Mouse (Mus musculus): Measurements from ENCODE around the gene A930017K11Rik. TPM values are rescaled to one million over a fixed set of nuclear protein-coding genes. Genes with fewer than 3 reads are reported as not detected.

A930017K11Rik gene
- total and polyA plus RNA-seq, 3 experiments, result not detected

GRCm38 (mm10) chr17:25943221-25943620 is 9.1 kb downstream of the A930017K11Rik start:
- H3K36me3 ChIP-seq (ENCODE audit: control insufficient read depth in 1 of 2, insufficient read depth in 2 of 2, low read length in 2 of 2), result peaks cover 0 to 17% of the 10 kb centered on the region in 2 experiments; a peak in 3 of 4 replicates
- no peaks in the 10 kb centered on the region for H3K27me3 ChIP-seq (ENCODE audit: control insufficient read depth in 1 of 2, insufficient read depth in 2 of 2, low read length in 2 of 2)
- H3K4me3 ChIP-seq (ENCODE audit: control insufficient read depth in 1 of 2, insufficient read depth in 1 of 2, low read depth in 2 of 2, low read length in 2 of 2), result peak overlapping the region; percentile 0 to 78; a peak in 3 of 4 replicates
- H3K4me1 ChIP-seq (ENCODE audit: control insufficient read depth in 1 of 2, insufficient read depth in 2 of 2, low read length in 2 of 2), result peaks cover 10 to 30% of the 10 kb centered on the region in 2 experiments
- H3K9me3 ChIP-seq (replicated peaks; ENCODE audit: insufficient read depth, low read length), result no peaks in the 10 kb centered on the region
- TF ChIP-seq MYB (IDR thresholded peaks at IDR 0.05; ENCODE audit: low read depth, low read length), result no peak
- 0 out of 2 replicates have a peak, but pooled peaks have one; percentile 4 for TF ChIP-seq MAZ (IDR thresholded peaks at IDR 0.05; ENCODE audit: low read depth, low read length)
- TF ChIP-seq CTCF (IDR thresholded peaks at IDR 0.05 in 2 of 3, conservative IDR thresholded peaks at IDR 0.05 in 1 of 3; ENCODE audit: control insufficient read depth in 1 of 3, insufficient read depth in 1 of 3, low read depth in 2 of 3, low read length in 3 of 3, poor library complexity in 1 of 3, severe bottlenecking in 1 of 3), result peak in 2 of 3 experiments; percentile 7 to 17; a peak in 2 of 6 replicates
- peak overlapping the region; percentile 56 for H3K9ac ChIP-seq (ENCODE audit: control insufficient read depth, low read depth, low read length, poor library complexity, severe bottlenecking)
- DNase-seq (ENCODE audit: low read depth, low spot score), result no peak
- H3K79me2 ChIP-seq (ENCODE audit: control insufficient read depth, insufficient read depth, low read length, poor library complexity), result peaks cover 27% of the 10 kb centered on the region
- H3K27ac ChIP-seq (ENCODE audit: control insufficient read depth, low read depth, low read length), result peak overlapping the region; percentile 95

DNA sequence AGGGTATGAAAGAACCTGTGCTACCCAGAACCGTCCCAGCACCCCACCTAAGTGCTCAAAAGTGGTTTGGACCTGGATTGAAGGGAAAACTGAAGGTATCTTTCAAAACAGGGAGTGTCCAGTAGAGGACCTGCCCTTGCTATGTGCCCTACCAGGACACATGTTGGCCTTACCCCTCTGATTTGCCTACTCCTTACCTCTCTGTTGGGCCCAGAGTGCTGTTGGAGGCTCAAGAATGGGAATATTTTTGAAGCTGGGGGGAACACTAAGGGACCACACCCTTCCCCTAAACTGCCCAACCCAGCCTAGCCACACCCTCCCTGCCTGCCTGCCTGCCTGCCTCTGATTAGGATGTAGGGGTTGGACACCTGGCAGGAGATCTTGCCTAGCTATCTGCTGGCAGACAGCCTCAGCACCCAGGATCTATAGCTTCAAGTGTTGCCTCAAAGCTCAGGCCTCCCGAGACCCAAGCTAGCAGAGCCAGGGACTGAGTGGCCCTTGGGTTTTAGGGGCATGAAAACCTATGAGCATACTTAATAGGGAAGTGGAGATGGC is 9.7 kb downstream of the A930017K11Rik start:
- no peaks in the 10 kb centered on the region for H3K27me3 ChIP-seq (ENCODE audit: control insufficient read depth in 1 of 2, insufficient read depth in 2 of 2, low read length in 2 of 2)
- peak overlapping the region; percentile 95 for H3K27ac ChIP-seq (ENCODE audit: control insufficient read depth, low read depth, low read length)
- H3K9me3 ChIP-seq (replicated peaks; ENCODE audit: insufficient read depth, low read length), result no peaks in the 10 kb centered on the region
- H3K4me1 ChIP-seq (ENCODE audit: control insufficient read depth in 1 of 2, insufficient read depth in 2 of 2, low read length in 2 of 2), result peaks cover 10 to 30% of the 10 kb centered on the region in 2 experiments
- H3K4me3 ChIP-seq (ENCODE audit: control insufficient read depth in 1 of 2, insufficient read depth in 1 of 2, low read depth in 2 of 2, low read length in 2 of 2), result peak overlapping the region; percentile 63 to 78
- peak; percentile 93 for DNase-seq (ENCODE audit: low read depth, low spot score)
- H3K79me2 ChIP-seq (ENCODE audit: control insufficient read depth, insufficient read depth, low read length, poor library complexity), result peaks cover 27% of the 10 kb centered on the region
- TF ChIP-seq JUND (IDR thresholded peaks at IDR 0.05; ENCODE audit: low read depth, low read length), result no peak
- TF ChIP-seq ZMIZ1 (IDR thresholded peaks at IDR 0.05; ENCODE audit: low read depth, low read length), result peak; percentile 88
- peak; percentile 33; the same call in 1 of the 2 replicates for TF ChIP-seq MAX (IDR thresholded peaks at IDR 0.05; ENCODE audit: low read length)
- peak; percentile 57; the same call in 1 of the 2 replicates for TF ChIP-seq MEF2A (IDR thresholded peaks at IDR 0.05; ENCODE audit: extremely low read depth, insufficient replicate concordance, low read depth, low read length, poor library complexity, severe bottlenecking)
- peak; percentile 72 for TF ChIP-seq SIN3A (IDR thresholded peaks at IDR 0.05; ENCODE audit: low read length)
- peak; percentile 82 for TF ChIP-seq ETS1 (IDR thresholded peaks at IDR 0.05; ENCODE audit: low read depth, low read length)
- no peak for TF ChIP-seq USF1 (IDR thresholded peaks at IDR 0.05; ENCODE audit: low read depth, low read length)
- TF ChIP-seq GATA1 (IDR thresholded peaks at IDR 0.05; ENCODE audit: low read depth, low read length), result peak; percentile 85
- peak; percentile 90 to 98 for TF ChIP-seq EP300 (IDR thresholded peaks at IDR 0.05; ENCODE audit: low read depth in 1 of 2, low read length in 2 of 2)
- peak; percentile 99 for TF ChIP-seq TCF12 (IDR thresholded peaks at IDR 0.05; ENCODE audit: low read depth, low read length)
- TF ChIP-seq CHD1 (IDR thresholded peaks at IDR 0.05; ENCODE audit: low read depth, low read length), result peak; percentile 89; the same call in 1 of the 2 replicates
- peak; percentile 28 to 46; a peak in 1 of 4 replicates for TF ChIP-seq POLR2A (IDR thresholded peaks at IDR 0.05; ENCODE audit: control insufficient read depth in 1 of 2, insufficient read depth in 1 of 2, low read depth in 1 of 2, low read length in 2 of 2, poor library complexity in 1 of 2)
- TF ChIP-seq NELFE (IDR thresholded peaks at IDR 0.05; ENCODE audit: low read depth, low read length), result peak; percentile 53
- TF ChIP-seq MYB (IDR thresholded peaks at IDR 0.05; ENCODE audit: low read depth, low read length), result peak; percentile 50; the same call in 1 of the 2 replicates
- TF ChIP-seq TBP (IDR thresholded peaks at IDR 0.05; ENCODE audit: low read depth, low read length), result no peak; the same call in 1 of the 2 replicates
- peak; percentile 58; the same call in 1 of the 2 replicates for TF ChIP-seq RCOR1 (IDR thresholded peaks at IDR 0.05; ENCODE audit: low read depth, low read length)
- TF ChIP-seq CTCF (IDR thresholded peaks at IDR 0.05 in 2 of 3, conservative IDR thresholded peaks at IDR 0.05 in 1 of 3; ENCODE audit: control insufficient read depth in 1 of 3, insufficient read depth in 1 of 3, low read depth in 2 of 3, low read length in 3 of 3, poor library complexity in 1 of 3, severe bottlenecking in 1 of 3), result no peak
- no peak for TF ChIP-seq ZKSCAN1 (IDR thresholded peaks at IDR 0.05; ENCODE audit: low read depth, low read length)
- TF ChIP-seq KAT2A (conservative IDR thresholded peaks at IDR 0.05; ENCODE audit: low read depth, low read length), result no peak
- TF ChIP-seq TAL1 (IDR thresholded peaks at IDR 0.05; ENCODE audit: low read length), result peak; percentile 98
- no peak for TF ChIP-seq E2F4 (IDR thresholded peaks at IDR 0.05; ENCODE audit: borderline replicate concordance, low read depth, low read length)
- peak overlapping the region; percentile 92 for H3K9ac ChIP-seq (ENCODE audit: control insufficient read depth, low read depth, low read length, poor library complexity, severe bottlenecking)
- peaks cover 0 to 17% of the 10 kb centered on the region in 2 experiments; a peak in 3 of 4 replicates for H3K36me3 ChIP-seq (ENCODE audit: control insufficient read depth in 1 of 2, insufficient read depth in 2 of 2, low read length in 2 of 2)

All from MEL (cell line).